Mouse (Mus musculus): ENCODE results near the gene 2810408A11Rik. TPM values are rescaled to one million over a fixed set of nuclear protein-coding genes. Genes with fewer than 3 reads are reported as not detected.
A peak's percentile ranks its signal among the peaks of the same experiment; 100 is the strongest.

Gene 2810408A11Rik
- polyA plus RNA-seq, 1 experiment from 2014 or later = 14.1 TPM

GRCm38 (mm10) chr11:69884240-69884639 is 16.5 kb downstream of the 2810408A11Rik start:
- Histone ChIP-seq H3K27me3 (ENCODE audit: insufficient read depth, low read length) (no peaks in the 10 kb centered on the region), H3K4me2 (peak overlapping the region; percentile 36; the same call in 1 of the 2 replicates), H3K9ac (no peak overlapping the region; the same call in 1 of the 2 replicates), H3K4me3 (ENCODE audit: low read depth, low read length) (no peak overlapping the region), H3K27ac (ENCODE audit: low read depth) (no peak overlapping the region; the same call in 1 of the 2 replicates), H3K4me1 (ENCODE audit: insufficient read depth) (peaks cover 15% of the 10 kb centered on the region), H3K9me3 (ENCODE audit: low read depth, low read length) (no peaks in the 10 kb centered on the region), H3K36me3 (ENCODE audit: insufficient read depth) (no peaks in the 10 kb centered on the region)
- 45% methylated on average over 9 of the region's 9 CpGs for WGBS
- TF ChIP-seq CTCF (IDR thresholded peaks at IDR 0.05; ENCODE audit: low read depth) = no peak
- ATAC-seq (ENCODE audit: insufficient read depth) = no peak
- peak; percentile 44 for DNase-seq

DNA sequence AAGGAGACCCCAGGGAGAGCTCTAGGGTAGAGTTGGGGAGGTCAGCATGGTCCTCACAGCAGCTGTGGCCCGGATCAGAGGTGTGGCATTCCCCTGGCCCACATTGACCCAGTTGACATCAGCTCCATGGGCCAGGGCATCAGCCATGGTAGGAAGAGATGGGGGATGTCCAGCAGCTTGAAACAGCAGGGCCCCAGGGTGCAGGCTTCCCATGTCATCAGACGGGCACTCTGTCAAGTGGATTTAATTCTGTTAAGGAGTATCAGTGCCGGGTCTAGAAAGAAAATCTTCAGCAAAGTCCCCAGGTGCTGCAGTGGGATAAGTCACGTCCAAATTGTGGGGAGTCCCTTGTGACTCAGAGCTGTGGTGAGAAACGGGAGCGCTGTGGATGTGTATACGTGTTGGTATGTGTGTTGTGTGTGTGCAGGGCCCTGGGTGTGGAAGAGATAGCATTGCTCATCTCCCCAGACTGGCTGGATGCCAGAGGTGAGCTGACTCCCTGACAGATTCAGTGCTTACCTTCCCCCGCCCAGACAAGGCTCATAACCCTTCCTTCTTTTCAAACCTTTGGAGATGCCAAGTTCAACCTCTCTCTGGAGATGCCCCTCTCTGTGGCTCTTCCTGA is 17.1 kb downstream of the 2810408A11Rik start:
- Histone ChIP-seq H3K27ac (ENCODE audit: low read depth) (no peak overlapping the region), H3K36me3 (ENCODE audit: insufficient read depth) (no peaks in the 10 kb centered on the region), H3K9me3 (ENCODE audit: low read depth, low read length) (no peaks in the 10 kb centered on the region), H3K4me2 (no peak overlapping the region), H3K4me3 (ENCODE audit: low read depth, low read length) (no peak overlapping the region), H3K4me1 (ENCODE audit: insufficient read depth) (peaks cover 17% of the 10 kb centered on the region), H3K9ac (no peak overlapping the region), H3K27me3 (ENCODE audit: insufficient read depth, low read length) (no peaks in the 10 kb centered on the region)
- TF ChIP-seq CTCF (IDR thresholded peaks at IDR 0.05; ENCODE audit: low read depth) = no peak
- WGBS = 76% methylated on average over 8 of the region's 8 CpGs
- ATAC-seq (ENCODE audit: insufficient read depth) (no peak), DNase-seq (no peak)

GRCm38 (mm10) chr11:69883066-69883465 is 17.7 kb downstream of the 2810408A11Rik start:
- DNase-seq = peak; percentile 54
- Histone ChIP-seq H3K9me3 (ENCODE audit: low read depth, low read length) (no peaks in the 10 kb centered on the region), H3K9ac (no peak overlapping the region), H3K36me3 (ENCODE audit: insufficient read depth) (no peaks in the 10 kb centered on the region), H3K4me2 (no peak overlapping the region), H3K27ac (ENCODE audit: low read depth) (no peak overlapping the region), H3K4me1 (ENCODE audit: insufficient read depth) (peaks cover 19% of the 10 kb centered on the region), H3K27me3 (ENCODE audit: insufficient read depth, low read length) (no peaks in the 10 kb centered on the region), H3K4me3 (ENCODE audit: low read depth, low read length) (no peak overlapping the region)
- no peak for ATAC-seq (ENCODE audit: insufficient read depth)
- WGBS = 58% methylated on average over 4 of the region's 4 CpGs
- peak; percentile 60 for TF ChIP-seq CTCF (IDR thresholded peaks at IDR 0.05; ENCODE audit: low read depth)

GRCm38 (mm10) chr11:69881787-69882670 is 18.8 kb downstream of the 2810408A11Rik start:
- Histone ChIP-seq H3K9me3 (ENCODE audit: low read depth, low read length) (no peaks in the 10 kb centered on the region), H3K27ac (ENCODE audit: low read depth) (peak overlapping the region; percentile 92), H3K36me3 (ENCODE audit: insufficient read depth) (no peaks in the 10 kb centered on the region), H3K27me3 (ENCODE audit: insufficient read depth, low read length) (no peaks in the 10 kb centered on the region), H3K4me1 (ENCODE audit: insufficient read depth) (peaks cover 19% of the 10 kb centered on the region), H3K4me3 (ENCODE audit: low read depth, low read length) (peak overlapping the region; percentile 51), H3K4me2 (peak overlapping the region; percentile 84), H3K9ac (peak overlapping the region; percentile 41)
- ATAC-seq (ENCODE audit: insufficient read depth) (peak; percentile 3; the same call in 1 of the 2 replicates), DNase-seq (peak; percentile 46)
- whole genome bisulfite sequencing = 54% methylated on average over 21 of the region's 21 CpGs
- TF ChIP-seq CTCF (IDR thresholded peaks at IDR 0.05; ENCODE audit: low read depth) = no peak

GRCm38 (mm10) chr11:69880853-69881603 is 19.8 kb downstream of the 2810408A11Rik start, which contains the start of gene Kctd11:
Gene Kctd11, minus strand, starts transcription at chr11:69881406.
- Histone ChIP-seq H3K4me3 (ENCODE audit: low read depth, low read length) (peak within 1 kb of the TSS; percentile 51), H3K27me3 (ENCODE audit: insufficient read depth, low read length) (no peaks in the 10 kb centered on the region), H3K9ac (peak within 1 kb of the TSS; percentile 41), H3K27ac (ENCODE audit: low read depth) (peak within 1 kb of the TSS; percentile 92), H3K4me2 (peak within 1 kb of the TSS; percentile 84), H3K36me3 (ENCODE audit: insufficient read depth) (no peaks in the 10 kb centered on the region), H3K9me3 (ENCODE audit: low read depth, low read length) (no peaks in the 10 kb centered on the region), H3K4me1 (ENCODE audit: insufficient read depth) (peaks cover 25% of the 10 kb centered on the region)
- under 1% methylated on average over 46 of the region's 46 CpGs for WGBS
- peak; percentile 90 for ATAC-seq (ENCODE audit: insufficient read depth)
- peak; percentile 37 for TF ChIP-seq CTCF (IDR thresholded peaks at IDR 0.05; ENCODE audit: low read depth)
- DNase-seq = peak; percentile 93

GRCm38 (mm10) chr11:69880506-69880852 is 20.3 kb downstream of the 2810408A11Rik start:
- ATAC-seq (ENCODE audit: insufficient read depth) = peak; percentile 47
- Histone ChIP-seq H3K27me3 (ENCODE audit: insufficient read depth, low read length) (no peaks in the 10 kb centered on the region), H3K36me3 (ENCODE audit: insufficient read depth) (no peaks in the 10 kb centered on the region), H3K4me1 (ENCODE audit: insufficient read depth) (peaks cover 25% of the 10 kb centered on the region), H3K4me2 (peak overlapping the region; percentile 84), H3K4me3 (ENCODE audit: low read depth, low read length) (peak overlapping the region; percentile 51), H3K9me3 (ENCODE audit: low read depth, low read length) (no peaks in the 10 kb centered on the region), H3K27ac (ENCODE audit: low read depth) (peak overlapping the region; percentile 92), H3K9ac (peak overlapping the region; percentile 41)
- TF ChIP-seq CTCF (IDR thresholded peaks at IDR 0.05; ENCODE audit: low read depth) = peak; percentile 84
- under 1% methylated on average over 18 of the region's 18 CpGs for WGBS
- DNase-seq = peak; percentile 89

Data from lung, embryonic 14.5 days (tissue).